Mouse (Mus musculus) right cerebral cortex, postnatal 36 days (tissue): ENCODE results near the gene Trim17.
A peak's percentile ranks its signal among the peaks of the same experiment; 100 is the strongest.

Source experiments
- DNase-seq, 2 experiments: peaks; one replicate each; pipeline ENCODE4 v3.0.0; 2022; ENCODE audit warnings: low spot score in 2 of 2, mixed read lengths in 1 of 2

The Trim17 gene

DNA sequence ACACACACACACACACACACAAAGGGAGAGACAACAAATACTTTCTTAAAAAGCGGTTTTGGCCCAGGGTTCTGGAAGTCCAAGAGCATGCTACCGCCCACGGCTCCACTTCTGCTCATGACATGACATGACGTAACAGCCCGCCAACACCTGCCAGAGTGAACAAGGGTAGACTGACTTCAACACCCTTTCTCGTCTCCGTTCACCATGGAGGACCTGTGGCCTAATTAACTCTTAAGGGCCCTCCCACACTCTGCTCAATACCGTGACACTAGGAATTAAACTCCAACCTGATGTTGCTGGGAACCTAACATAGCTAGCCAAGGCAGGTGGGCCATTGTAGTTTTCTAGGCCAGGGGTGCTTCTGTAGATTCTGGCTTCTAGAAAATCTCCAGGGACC lies 14.5 kb downstream of the Trim17 start:
- no peak for DNase-seq

- DNase-seq = no peak
Measured at GRCm38 (mm10) chr11:58969659-58970058, 15.2 kb downstream of the Trim17 start.

- no peak for DNase-seq
Measured at GRCm38 (mm10) chr11:58970831-58971530, 16.5 kb downstream of the Trim17 start.

- DNase-seq = no peak
Measured at GRCm38 (mm10) chr11:58971796-58972195, 17.3 kb downstream of the Trim17 start.

DNA sequence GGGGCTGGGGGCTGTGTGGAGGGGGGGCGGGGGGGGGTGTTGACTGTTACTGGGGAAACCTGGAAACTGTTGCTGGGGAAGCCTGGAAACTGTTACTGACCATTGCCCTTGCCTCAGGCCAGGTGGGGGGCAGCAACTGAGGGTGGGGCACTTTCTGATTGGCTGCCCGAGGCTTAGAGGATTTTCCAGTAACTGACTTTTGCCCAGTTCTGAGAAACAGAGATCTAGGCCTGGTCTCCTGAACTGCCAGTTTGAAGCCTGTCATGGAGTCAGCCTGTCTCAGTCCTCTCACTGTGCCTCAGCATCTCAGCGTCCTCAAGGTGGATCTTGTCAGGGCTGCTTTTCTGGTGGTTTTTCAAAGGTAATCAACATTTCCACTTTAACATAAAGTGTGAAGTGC lies 19.9 kb downstream of the Trim17 start:
- DNase-seq = no peak

DNA sequence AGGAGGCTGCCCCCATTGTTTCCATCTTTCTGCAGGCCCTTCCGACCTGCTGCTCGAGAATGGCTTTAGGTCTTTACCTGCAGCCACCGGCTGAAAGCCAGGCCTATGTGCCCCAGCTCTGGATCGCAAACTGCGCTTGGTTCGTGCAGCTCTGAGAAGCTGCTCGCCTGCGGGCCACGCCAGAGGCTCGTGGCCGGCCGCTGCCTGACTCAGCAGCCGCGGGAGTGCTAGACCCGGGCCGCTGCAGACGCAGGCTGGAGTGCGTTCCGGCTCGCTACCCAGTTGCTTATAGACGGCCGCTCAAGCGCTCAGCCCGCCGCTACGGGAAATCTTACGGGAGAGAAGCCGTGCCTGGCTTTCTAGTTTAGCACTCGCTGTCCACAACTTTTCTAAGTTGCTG lies 22.7 kb downstream of the Trim17 start:
- no peak for DNase-seq

GRCm38 (mm10) chr11:58977607-58978026 lies 23.1 kb downstream of the Trim17 start:
- no peak for DNase-seq

GRCm38 (mm10) chr11:58978027-58978705 lies 23.7 kb downstream of the Trim17 start, which contains the start of gene Trim11:
Gene Trim11, plus strand, starts transcription at chr11:58978093.
- no peak for DNase-seq

DNA sequence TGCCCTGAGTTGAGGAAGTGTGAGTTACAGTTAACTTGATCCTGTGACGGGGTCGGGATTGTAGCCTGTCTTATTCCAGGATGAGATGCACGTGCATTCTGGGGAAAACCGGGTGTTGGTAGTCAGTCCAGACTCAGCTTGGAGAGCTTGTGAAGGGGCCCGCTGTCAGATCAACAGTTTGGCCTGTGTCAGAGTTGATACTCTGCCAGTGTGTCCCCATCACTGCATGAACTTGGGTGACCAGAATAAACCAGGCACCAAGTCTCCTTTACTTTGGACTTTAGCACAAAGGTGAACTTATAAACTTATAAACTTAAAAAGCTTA lies 24.2 kb downstream of the Trim17 start:
- DNase-seq = no peak

DNA sequence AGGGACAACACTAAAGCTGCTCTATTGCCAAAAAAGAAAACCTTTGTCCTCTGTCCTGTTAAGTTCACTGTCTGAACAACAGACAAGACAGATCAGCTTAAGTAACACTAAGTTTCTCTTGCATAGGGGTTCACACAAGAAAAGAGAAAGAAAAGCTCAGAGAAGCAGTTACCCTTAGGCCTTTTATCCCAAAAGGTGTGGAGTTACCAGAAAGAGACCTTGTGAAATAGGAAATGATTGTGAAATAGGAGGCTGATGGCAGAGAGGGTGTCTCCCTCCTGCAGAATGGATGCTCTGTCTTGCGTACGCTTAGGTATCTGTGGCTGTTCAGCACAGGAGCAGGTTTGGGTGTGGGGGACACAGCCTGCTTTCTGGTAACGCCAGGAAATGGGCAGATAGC lies 24.7 kb downstream of the Trim17 start:
- no peak for DNase-seq

DNA sequence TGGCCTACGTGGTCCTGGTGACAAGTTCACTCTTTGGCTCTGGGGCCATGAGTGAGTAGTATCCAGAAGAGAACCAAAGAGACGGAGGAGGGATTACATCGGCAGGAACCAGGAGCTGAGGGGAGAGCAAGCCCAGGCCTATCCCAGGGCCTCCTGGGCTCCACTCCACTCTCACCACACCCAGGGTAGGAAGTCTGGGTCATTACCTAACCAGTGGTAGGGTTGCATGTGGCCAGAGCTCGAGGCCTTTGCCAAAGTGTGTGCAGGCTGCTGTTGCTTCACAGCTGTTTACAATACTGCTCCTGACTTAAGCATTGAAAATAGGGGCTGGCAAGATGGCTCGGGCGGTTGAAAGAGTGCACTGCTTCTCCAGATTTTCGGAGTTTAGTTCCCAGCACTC lies 25.2 kb downstream of the Trim17 start:
- no peak for DNase-seq

GRCm38 (mm10) chr11:58980381-58980990 lies 26.0 kb downstream of the Trim17 start:
- DNase-seq = no peak

GRCm38 (mm10) chr11:58981541-58982447 lies 27.3 kb downstream of the Trim17 start:
- peak; percentile 64 to 77 for DNase-seq

DNA sequence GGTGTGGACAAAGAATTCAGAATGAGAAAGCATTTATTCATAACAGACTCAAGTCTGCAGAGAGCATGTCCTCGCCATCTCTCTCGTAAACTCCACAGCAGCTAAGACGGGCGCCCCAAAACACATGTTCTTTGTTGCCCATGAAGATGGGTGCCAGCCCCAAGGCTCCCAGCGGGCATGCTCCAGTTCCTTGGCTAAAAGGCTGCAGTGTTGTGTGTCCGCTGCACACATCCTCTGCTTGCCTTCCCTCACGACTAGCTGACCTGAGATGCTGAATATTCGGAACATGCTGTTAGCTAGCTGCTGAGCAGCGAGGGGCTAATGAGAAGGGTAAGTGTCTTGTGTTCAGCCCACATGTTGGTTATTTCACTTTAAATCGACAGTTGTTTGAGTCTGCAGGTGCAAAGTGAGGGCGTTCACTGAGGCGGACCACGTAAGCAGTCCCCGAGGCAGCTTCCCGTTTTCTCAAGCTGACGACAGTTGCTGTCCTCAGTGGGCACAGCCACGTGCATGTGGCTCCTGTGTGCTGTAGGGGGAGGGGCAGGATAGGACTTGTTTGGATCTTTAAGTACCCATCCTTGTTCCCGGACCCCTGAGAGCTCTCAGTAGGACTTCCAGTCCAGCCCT lies 28.1 kb downstream of the Trim17 start:
- DNase-seq = no peak

DNA sequence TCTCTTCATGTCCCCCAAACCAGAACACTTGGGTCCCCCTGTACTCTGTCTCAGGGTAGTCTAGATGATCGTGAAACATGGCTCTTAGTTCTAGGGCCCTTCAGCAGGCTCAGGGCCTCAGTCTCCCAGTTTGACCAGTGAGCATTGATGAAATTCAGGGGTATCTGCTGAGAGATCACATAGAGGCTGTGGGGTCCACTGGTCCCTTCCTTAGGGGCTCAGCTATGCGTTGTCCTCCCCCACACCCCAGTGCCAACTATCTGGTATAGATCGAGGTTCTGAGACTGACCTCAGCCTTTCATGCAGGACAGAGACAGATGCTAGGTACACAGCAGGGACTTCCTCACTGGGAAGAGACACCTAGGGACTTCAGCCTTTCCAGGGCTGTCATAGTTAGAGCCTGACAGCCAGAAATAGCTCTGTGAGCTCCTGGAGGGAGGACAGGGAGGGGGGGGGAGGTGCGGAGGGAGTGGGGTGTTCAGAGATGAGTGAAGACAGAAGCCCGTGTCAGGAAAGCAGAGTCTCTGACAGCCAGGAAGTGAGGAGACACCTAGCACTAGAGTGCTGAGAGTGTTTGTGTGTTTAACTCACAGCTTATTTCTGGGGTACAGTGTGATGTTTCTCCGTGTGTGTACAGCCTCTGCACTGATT lies 29.3 kb downstream of the Trim17 start:
- no peak for DNase-seq

- no peak for DNase-seq
Measured at GRCm38 (mm10) chr11:58984657-58985056, 30.2 kb downstream of the Trim17 start.

DNA sequence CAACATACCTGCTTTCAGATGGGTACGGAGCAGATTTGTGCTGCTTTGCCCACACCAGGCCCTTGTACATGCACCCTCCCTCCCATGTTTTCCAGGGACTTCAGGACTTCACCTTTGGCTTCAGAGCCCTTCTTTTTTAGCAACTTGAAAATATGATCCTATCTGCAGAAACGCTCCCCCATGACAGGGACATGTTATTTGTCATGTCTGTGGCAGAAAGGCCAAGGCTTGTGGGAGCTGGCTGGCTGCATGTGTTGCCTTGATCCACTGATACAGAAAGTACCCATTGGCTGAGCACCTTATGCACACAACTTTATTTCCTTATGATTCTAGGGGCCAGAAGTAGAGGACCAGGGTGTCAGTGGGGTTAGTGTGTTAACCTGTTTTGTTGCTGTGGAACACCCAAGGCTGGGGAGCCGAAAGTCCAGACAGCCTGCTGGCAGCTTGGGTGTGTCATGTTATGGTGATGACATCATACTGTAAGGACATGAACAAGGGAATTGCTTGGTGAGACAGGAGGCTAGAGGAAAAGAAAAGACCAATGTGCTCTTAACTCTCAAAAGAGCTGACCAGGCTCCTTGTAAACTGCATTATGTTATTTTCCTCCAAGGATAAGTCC lies 30.9 kb downstream of the Trim17 start:
- DNase-seq = no peak

DNA sequence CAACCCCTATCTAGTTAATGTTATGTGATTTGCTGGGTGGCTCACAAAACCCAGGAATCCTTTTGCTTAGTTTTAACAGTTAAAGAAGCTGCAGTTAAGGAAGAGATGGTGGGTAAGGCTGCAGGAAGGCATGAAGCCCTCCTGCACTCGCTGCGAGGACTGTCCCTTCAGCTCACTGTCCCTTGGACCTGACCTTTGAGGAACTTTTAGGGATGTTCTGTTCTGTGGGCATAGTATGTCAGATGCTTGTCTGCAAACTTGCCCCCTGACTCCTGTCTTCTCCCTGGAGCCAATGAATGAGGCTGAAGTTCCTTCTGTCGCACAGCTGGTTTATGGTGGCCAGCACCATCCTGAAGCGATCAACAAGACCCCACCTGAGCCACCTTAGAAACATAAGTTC lies 34.7 kb downstream of the Trim17 start:
- no peak for DNase-seq

DNA sequence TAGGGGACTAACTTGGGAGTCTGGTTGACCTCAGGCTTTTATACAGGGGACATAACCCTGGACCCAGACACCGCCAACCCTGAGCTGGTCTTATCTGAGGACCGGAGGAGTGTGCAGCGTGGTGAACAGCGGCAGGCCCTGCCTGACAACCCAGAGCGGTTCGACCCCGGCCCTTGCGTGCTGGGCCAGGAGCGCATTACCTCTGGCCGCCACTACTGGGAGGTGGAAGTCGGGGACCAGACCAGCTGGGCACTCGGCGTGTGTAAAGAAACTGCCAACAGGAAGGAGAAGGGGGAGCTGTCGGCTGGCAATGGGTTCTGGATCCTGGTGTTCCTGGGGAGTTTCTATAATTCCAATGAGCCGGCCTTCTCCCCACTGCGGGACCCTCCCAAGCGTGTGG lies 35.7 kb downstream of the Trim17 start:
- DNase-seq = no peak

DNA sequence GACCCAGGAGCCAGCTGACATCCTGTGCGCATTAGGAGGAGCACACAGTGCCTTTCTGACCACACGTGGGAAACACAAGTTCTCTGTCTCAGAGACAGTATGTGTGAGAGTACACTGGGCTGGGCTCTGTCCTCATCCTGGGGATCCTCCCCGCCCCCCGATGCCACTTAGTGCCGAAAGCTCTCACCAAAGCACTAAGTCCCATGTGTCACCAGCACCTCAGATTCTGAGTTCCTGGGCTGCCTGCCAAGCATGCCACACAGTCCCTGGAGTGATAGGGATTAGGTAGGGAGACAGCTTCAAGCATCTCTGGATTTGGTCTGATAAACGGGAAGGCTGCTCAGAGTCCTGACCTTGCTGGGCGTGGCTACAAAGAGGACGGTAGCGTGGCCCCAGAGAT lies 36.3 kb downstream of the Trim17 start:
- no peak for DNase-seq

DNA sequence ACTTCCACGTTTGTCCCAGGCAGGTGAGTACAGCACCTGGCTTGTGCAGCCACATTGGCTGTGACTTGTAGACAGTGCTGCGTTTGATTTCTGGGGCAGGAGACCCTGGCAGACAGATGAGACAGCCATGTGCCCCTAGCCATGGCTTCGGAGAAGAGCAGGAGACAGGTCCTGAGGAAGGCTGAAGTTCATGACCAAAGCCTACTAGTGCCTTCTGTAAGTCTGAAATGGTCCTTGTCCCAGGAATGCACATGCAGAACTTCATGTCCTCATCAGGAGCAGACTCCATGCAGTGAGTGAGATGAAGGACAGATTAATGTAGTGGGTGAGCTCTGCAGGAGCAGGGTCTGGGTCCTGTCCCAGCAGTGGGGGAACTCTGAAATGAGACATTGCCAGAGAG lies 37.4 kb downstream of the Trim17 start:
- DNase-seq = no peak
